Mouse (Mus musculus) cortical plate, adult 2 months (tissue): Measurements from ENCODE around the gene Nlrp4f.

Source experiments
- CTCF ChIP-seq: fragments of 200-500 bp; IDR thresholded peaks from 2 replicates; pipeline ENCODE4 v1.5.1; 2011; ENCODE audit warnings: mild to moderate bottlenecking, control low read depth, low read length; ENCODE audit not compliant: insufficient read depth; ENCODE audit errors: extremely low read depth
- POLR2A ChIP-seq: fragments of 200-500 bp; IDR thresholded peaks from 2 replicates; pipeline ENCODE4 v1.6.1; 2011; ENCODE audit warnings: mild to moderate bottlenecking, low read length, control low read depth; ENCODE audit not compliant: insufficient read depth; ENCODE audit errors: extremely low read depth

DNA sequence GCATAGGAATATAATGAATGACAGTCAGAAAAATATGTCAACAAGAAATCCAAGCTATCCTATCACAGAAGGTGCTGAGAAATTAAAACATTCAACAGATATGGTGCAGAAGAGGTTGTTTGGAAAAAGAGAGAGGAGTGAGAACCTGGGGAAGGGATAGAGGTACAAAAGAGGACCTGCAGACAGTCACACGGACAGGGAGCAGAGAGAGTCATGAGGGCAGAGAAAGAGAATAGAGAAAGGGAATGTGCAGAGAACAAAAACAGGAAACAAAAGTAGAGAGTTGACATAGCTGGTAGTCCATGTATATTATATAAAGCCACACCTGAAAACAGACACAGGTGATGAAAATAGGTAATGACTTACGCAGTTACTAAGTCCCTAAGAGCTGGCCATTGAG, 20.9 kb upstream of the Nlrp4f start:
- no peak for TF ChIP-seq CTCF
- no peak for TF ChIP-seq POLR2A
